Mouse (Mus musculus) midbrain, embryonic 14.5 days (tissue): ENCODE measurements at regions not wholly inside any gene's neighbourhood (a gene's known extent, or its start where the extent isn't known, plus 50 kb on each side); places are given as distances from the start of the nearest gene placed in this dataset.

Source experiments
- ATAC-seq: fragments of 200-750 bp; cut with Nextera tagmentation; 2 replicates; pipeline ENCODE4 v1.8.0; 2017; ENCODE audit warnings: moderate number of reproducible peaks, moderate library complexity; ENCODE audit not compliant: low FRiP score, low TSS enrichment
- DNase-seq: peaks from one replicate; pipeline ENCODE4 v3.0.0-alpha.2; 2015
- H3K27ac ChIP-seq: fragments of 300-500 bp; sonication (generic); replicated peaks from 2 replicates; pipeline ENCODE4 v1.5.1; 2014; ENCODE audit warnings: mild to moderate bottlenecking, low read depth, low read length, moderate library complexity
- H3K27me3 ChIP-seq: fragments of 300-500 bp; sonication (generic); 2 replicates; pipeline ENCODE4 v1.6.1; 2014; ENCODE audit warnings: low read length, control low read depth, mixed read lengths; ENCODE audit not compliant: control insufficient read depth, insufficient read depth
- H3K36me3 ChIP-seq: fragments of 300-500 bp; sonication (generic); 2 replicates; pipeline ENCODE4 v1.6.1; 2014; ENCODE audit warnings: low read length, control low read depth; ENCODE audit not compliant: control insufficient read depth, insufficient read depth
- H3K4me1 ChIP-seq: fragments of 300-500 bp; sonication (generic); 2 replicates; pipeline ENCODE4 v1.6.1; 2014; ENCODE audit warnings: mild to moderate bottlenecking, antibody characterized with exemption, low read length, control low read depth; ENCODE audit not compliant: control insufficient read depth, insufficient read depth
- H3K4me2 ChIP-seq: fragments of 300-500 bp; sonication (generic); 2 replicates; pipeline ENCODE4 v1.6.1; 2014; ENCODE audit warnings: mild to moderate bottlenecking, low read length, moderate library complexity
- H3K4me3 ChIP-seq: fragments of 300-500 bp; sonication (generic); replicated peaks from 2 replicates; pipeline ENCODE4 v1.5.1; 2014; ENCODE audit warnings: low read depth, low read length
- H3K9ac ChIP-seq: fragments of 300-500 bp; sonication (generic); replicated peaks from 2 replicates; pipeline ENCODE4 v1.6.1; 2014; ENCODE audit warnings: mild to moderate bottlenecking, low read length, moderate library complexity
- H3K9me3 ChIP-seq: fragments of 300-500 bp; sonication (generic); 2 replicates; pipeline ENCODE4 v1.6.1; 2016; ENCODE audit warnings: low read length, control low read depth, mixed read lengths; ENCODE audit not compliant: control insufficient read depth
- WGBS: fragments of 180-500 bp; shearing (Covaris S2); extraction: QIAGEN DNeasy Blood & Tissue Kit; methylation state at CpG from one replicate; pipeline ENCODE4 v1.1.7; 2014; 5-methylcytosine and 5-hydroxymethylcytosine counted together

DNA sequence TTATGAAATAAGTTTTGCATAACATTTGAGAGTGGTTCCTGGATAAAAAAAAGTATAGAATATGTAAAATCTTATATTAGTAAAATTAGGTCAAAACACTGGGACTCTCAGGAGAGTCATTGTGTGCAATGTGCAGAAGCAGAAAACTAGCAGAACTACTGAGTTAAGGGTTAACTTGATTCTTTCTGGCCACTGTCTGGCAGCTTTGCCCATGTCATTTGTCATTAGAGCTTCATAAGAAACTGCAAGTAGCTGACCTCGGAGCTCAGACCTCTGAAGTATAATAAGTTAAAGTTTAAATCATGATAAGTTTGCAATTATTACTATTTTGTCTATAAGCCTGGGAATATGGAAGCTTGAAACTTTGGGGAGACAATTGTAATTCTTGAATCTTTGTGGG, 271.3 kb downstream of the Wdr11 start:
- H3K27ac ChIP-seq, result no peak overlapping the region
- no peak overlapping the region for H3K4me2 ChIP-seq
- no peak overlapping the region for H3K9ac ChIP-seq
- DNase-seq (no peak), ATAC-seq (no peak)
- H3K36me3 ChIP-seq, result no peaks in the 10 kb centered on the region
- no peaks in the 10 kb centered on the region for H3K27me3 ChIP-seq
- H3K4me3 ChIP-seq, result no peak overlapping the region
- H3K4me1 ChIP-seq, result no peaks in the 10 kb centered on the region
- WGBS, result 55% methylated on average over 1 of the region's 1 CpGs
- no peaks in the 10 kb centered on the region for H3K9me3 ChIP-seq

DNA sequence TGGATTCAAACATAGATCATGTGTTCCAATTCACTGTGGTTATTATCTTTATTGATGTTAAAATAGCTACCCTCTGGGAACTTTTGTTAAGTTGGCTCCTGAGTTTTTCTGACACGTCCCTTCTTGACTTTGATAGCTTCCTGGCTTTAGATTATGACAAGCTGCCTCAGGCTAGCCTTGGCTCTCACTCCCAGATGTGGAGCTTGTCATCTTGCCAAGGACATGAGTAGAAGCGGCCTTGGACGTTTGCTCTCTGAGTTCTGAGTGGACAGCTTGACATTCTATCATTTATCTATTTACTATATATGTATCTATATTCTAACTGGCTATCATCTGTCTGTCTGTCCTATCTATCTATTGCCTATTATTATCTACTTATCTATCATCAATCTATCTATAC, 273.9 kb downstream of the Wdr11 start:
- Histone ChIP-seq H3K27me3 (no peaks in the 10 kb centered on the region), H3K4me3 (no peak overlapping the region), H3K4me2 (no peak overlapping the region), H3K27ac (no peak overlapping the region), H3K36me3 (no peaks in the 10 kb centered on the region), H3K9me3 (no peaks in the 10 kb centered on the region), H3K9ac (no peak overlapping the region), H3K4me1 (no peaks in the 10 kb centered on the region)
- 83% methylated on average over 3 of the region's 3 CpGs for WGBS
- no peak for ATAC-seq
- no peak for DNase-seq

DNA sequence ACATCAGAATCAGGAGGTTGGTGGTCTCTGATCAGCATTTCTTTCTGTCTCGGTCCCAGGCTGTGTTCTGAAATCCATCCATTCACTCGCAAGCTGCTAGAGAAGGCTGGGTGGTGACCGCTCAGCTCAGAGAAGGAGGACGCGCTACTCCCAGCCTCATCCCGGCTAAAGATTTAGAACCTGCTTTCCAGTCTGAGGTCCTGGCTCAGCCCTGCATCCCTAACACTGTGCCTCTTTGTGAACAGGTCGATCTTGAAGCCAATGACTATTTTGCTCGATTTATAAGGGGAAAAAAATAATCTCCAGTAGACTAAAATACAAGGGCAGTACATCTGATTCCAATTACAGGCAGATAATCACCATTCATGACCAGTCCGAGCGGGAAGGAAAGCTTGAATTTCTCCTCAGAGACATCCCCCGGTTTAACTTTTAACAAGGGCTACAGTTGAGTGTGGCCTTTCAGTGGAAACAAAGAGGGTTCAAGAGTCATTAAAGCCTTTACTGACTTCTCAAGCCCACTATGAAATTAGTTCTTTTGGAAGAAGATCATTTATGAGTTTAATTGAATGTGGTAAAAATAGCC, 280.6 kb downstream of the Wdr11 start:
- no peak overlapping the region for H3K9ac ChIP-seq
- ATAC-seq (no peak), DNase-seq (no peak)
- no peak overlapping the region for H3K27ac ChIP-seq
- 76% methylated on average over 11 of the region's 11 CpGs for whole genome bisulfite sequencing
- no peak overlapping the region for H3K4me3 ChIP-seq
- H3K4me1 ChIP-seq, result no peaks in the 10 kb centered on the region
- no peaks in the 10 kb centered on the region for H3K27me3 ChIP-seq
- no peaks in the 10 kb centered on the region for H3K9me3 ChIP-seq
- no peaks in the 10 kb centered on the region for H3K36me3 ChIP-seq
- no peak overlapping the region for H3K4me2 ChIP-seq

DNA sequence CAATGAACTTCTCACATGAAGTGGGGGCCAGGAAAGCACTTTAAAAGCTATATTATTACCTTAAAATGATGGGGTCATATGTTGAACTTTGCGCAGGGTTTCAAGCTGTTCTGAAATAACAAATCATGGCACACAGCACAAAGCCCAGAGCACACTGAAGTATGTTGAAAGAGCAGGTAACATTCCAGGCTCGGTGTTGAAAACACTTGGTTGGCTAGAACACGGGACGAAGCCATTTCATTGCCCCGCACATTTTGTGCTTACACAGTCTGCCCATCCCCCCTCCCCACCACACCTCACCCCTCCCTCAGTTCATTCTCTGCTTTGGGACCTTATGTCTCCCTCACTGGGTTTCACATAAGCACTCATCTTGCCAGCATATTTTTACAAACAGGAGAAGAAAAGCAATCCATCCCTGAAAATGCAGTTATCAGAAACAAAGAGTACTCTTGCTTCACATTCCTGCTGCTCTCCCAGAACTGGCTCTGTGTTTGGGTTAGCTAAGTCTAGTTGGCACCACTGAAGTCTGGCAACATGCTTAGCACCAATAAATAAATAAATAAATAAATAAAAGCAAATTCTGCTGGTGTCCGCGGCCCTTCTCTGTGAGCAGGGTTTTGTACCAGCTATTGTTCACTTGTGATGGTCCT, 284.7 kb downstream of the Wdr11 start:
- 86% methylated on average over 7 of the region's 7 CpGs for WGBS
- Histone ChIP-seq H3K36me3 (no peaks in the 10 kb centered on the region), H3K27ac (no peak overlapping the region)

DNA sequence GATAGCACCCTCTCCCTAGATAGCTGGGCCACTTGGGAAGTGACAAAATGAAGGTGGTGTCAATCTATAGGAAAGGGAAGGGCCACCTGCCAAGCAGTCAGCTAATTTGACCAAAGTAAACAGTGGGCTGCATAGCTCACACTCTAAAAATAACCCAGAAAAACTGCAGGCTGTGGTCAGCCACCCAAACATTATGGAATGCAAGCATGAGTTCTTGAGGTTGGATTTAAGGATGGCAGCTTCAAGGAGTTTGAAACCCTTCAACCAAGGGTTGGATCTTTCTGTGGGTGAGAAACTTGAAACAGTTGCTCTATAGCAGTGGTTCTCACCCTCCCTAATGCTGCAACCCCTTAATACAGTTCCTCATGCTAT, 285.2 kb downstream of the Wdr11 start:
- no peaks in the 10 kb centered on the region for H3K4me1 ChIP-seq
- DNase-seq, result no peak
- ATAC-seq, result no peak
- H3K27me3 ChIP-seq, result no peaks in the 10 kb centered on the region
- no peaks in the 10 kb centered on the region for H3K9me3 ChIP-seq
- no peak overlapping the region for H3K9ac ChIP-seq
- H3K4me3 ChIP-seq, result no peak overlapping the region
- H3K27ac ChIP-seq, result no peak overlapping the region
- H3K4me2 ChIP-seq, result no peak overlapping the region
- H3K36me3 ChIP-seq, result no peaks in the 10 kb centered on the region

More for the DNA sequence above, 284.7 kb downstream of the Wdr11 start:
- no peak overlapping the region for H3K9ac ChIP-seq
- no peaks in the 10 kb centered on the region for H3K9me3 ChIP-seq
- H3K4me1 ChIP-seq, result no peaks in the 10 kb centered on the region
- H3K27me3 ChIP-seq, result no peaks in the 10 kb centered on the region
- H3K4me2 ChIP-seq, result no peak overlapping the region
- no peak for DNase-seq
- ATAC-seq, result no peak
- no peak overlapping the region for H3K4me3 ChIP-seq

DNA sequence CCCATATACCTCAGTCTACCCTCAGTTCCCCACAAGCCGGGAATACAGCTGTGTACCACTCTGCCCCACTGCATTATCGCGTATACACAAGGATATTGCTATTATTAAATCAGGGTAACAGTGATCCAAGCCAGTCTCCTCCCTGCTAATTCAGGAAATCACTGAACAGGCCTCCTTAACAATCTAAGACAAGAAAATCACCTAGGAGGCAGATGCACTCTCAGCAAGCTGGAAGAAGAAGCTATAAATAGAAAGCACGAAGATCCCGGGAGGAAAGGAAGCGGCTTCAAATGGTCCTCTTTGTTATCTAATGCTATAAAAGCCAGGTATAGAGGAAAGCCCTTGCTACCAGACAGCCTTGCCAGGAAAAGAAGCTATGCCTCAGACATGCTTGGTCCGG, 304.6 kb downstream of the Wdr11 start:
- WGBS, result 74% methylated on average over 7 of the region's 7 CpGs
- Histone ChIP-seq H3K9me3 (no peaks in the 10 kb centered on the region), H3K9ac (no peak overlapping the region), H3K27me3 (no peaks in the 10 kb centered on the region), H3K36me3 (no peaks in the 10 kb centered on the region), H3K27ac (no peak overlapping the region), H3K4me3 (no peak overlapping the region), H3K4me2 (no peak overlapping the region), H3K4me1 (no peaks in the 10 kb centered on the region)
- no peak for ATAC-seq
- DNase-seq, result peak; percentile 35

DNA sequence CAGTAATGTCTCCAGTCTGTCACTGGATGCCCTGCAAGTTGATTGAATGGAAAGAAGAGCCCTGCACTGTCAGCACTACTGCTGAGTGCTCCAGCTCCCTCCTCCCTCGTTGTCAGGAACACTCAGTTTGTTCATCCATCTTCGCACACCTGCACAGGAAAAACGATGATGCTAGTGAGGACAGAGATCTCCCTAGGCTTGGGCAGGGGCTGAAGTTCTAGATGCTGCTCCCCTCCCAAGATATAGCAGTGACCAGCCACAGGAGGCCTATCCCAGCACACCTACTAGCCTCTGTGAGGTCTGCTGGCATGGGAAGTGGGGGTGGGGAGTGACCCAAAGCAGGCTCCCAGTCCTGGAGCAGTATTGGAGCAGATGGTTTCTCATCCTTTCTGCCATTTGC, 305.8 kb downstream of the Wdr11 start:
- Histone ChIP-seq H3K36me3 (no peaks in the 10 kb centered on the region), H3K27ac (no peak overlapping the region), H3K4me2 (no peak overlapping the region), H3K27me3 (no peaks in the 10 kb centered on the region), H3K4me3 (no peak overlapping the region), H3K9me3 (no peaks in the 10 kb centered on the region), H3K4me1 (no peaks in the 10 kb centered on the region), H3K9ac (no peak overlapping the region)
- 93% methylated on average over 3 of the region's 3 CpGs for WGBS
- DNase-seq (no peak), ATAC-seq (no peak)

DNA sequence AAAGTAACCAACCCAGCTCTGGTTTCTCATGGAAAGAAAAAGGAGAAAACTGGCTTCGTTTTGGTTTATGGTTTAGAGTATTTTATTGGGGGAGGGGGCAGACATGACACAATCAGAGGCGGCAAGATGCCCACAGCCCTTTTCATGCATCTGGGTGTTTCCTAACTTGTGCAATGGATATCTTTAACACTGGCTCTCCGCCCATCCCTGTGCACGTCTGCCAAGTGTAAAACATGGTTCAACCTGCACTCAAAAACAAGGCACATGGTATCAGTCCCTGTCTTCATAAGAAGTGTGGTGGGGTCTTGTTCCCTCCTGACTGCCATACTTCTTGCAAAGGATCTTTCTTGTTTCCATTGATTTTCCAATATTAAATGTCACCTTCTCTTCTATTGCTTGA, 310.6 kb downstream of the Wdr11 start:
- no peak for ATAC-seq
- Histone ChIP-seq H3K4me2 (no peak overlapping the region), H3K36me3 (no peaks in the 10 kb centered on the region)

DNA sequence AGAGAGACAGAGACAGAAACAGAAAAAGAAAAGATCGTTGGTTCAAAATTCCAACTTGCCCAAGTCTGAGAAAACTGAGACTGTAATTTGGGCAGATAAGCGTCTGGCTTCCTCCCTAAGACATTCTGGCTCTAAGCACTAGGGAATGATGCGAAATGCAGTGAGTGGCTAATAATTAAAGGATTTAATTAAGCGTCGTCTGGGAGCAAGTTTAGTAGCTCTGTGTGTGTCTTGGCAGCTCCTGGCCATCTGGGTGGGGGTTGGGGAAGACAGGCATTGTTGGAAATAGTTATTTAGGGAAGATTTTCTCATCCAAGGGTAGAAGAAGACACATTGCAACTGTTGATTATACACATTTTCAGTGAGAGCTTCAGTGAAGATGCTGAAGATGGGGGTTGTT, 311.5 kb downstream of the Wdr11 start:
- Histone ChIP-seq H3K9me3 (no peaks in the 10 kb centered on the region), H3K4me3 (no peak overlapping the region), H3K4me1 (no peaks in the 10 kb centered on the region), H3K9ac (no peak overlapping the region), H3K27ac (no peak overlapping the region), H3K36me3 (no peaks in the 10 kb centered on the region), H3K4me2 (no peak overlapping the region), H3K27me3 (no peaks in the 10 kb centered on the region)
- ATAC-seq, result no peak
- 66% methylated on average over 5 of the region's 5 CpGs for WGBS
- no peak for DNase-seq

More for the DNA sequence above, 310.6 kb downstream of the Wdr11 start:
- H3K27ac ChIP-seq, result no peak overlapping the region
- no peak for DNase-seq
- H3K9ac ChIP-seq, result no peak overlapping the region
- H3K4me3 ChIP-seq, result no peak overlapping the region
- H3K9me3 ChIP-seq, result no peaks in the 10 kb centered on the region
- 78% methylated on average over 4 of the region's 4 CpGs for WGBS
- no peaks in the 10 kb centered on the region for H3K27me3 ChIP-seq
- H3K4me1 ChIP-seq, result no peaks in the 10 kb centered on the region
